Mouse (Mus musculus) liver, embryonic 14.5 days (tissue): ENCODE results near the gene Flad1. TPM values are rescaled to one million over a fixed set of nuclear protein-coding genes. Genes with fewer than 3 reads are reported as not detected.
A peak's percentile ranks its signal among the peaks of the same experiment; 100 is the strongest.

Experiments used
- ATAC-seq: fragments of 200-750 bp; cut with Nextera tagmentation; 2 replicates; pipeline ENCODE4 v1.8.0; 2017; ENCODE audit warnings: moderate number of reproducible peaks, mild to moderate bottlenecking, moderate library complexity; ENCODE audit not compliant: insufficient read depth
- DNase-seq, 3 experiments: peaks; one replicate each; pipeline ENCODE4 v3.0.0-alpha.2; 2012 to 2013; ENCODE audit warnings: low read depth in 3 of 3, low spot score in 3 of 3
- H3K27ac ChIP-seq: fragments of 300-500 bp; sonication (generic); 2 replicates; pipeline ENCODE4 v1.5.1; 2014; ENCODE audit warnings: moderate library complexity, mild to moderate bottlenecking, control low read depth, inconsistent platforms
- H3K27me3 ChIP-seq: fragments of 300-500 bp; sonication (generic); 2 replicates; pipeline ENCODE4 v1.6.1; 2014; ENCODE audit warnings: mild to moderate bottlenecking, low read length, moderate library complexity; ENCODE audit not compliant: control insufficient read depth, insufficient read depth
- H3K36me3 ChIP-seq: fragments of 300-500 bp; sonication (generic); replicated peaks from 2 replicates; pipeline ENCODE4 v1.6.1; 2014; ENCODE audit warnings: low read depth; ENCODE audit not compliant: control insufficient read depth, insufficient read depth
- H3K4me1 ChIP-seq, 2 experiments: fragments of 200-500 bp in 1 of 2; fragments of 300-500 bp in 1 of 2; sonication (generic) in 1 of 2; replicated peaks; 2 replicates each; pipeline ENCODE4 v1.6.1; 2012 to 2014; ENCODE audit warnings: antibody characterized with exemption in 1 of 2, inconsistent platforms in 1 of 2, low read length in 1 of 2; ENCODE audit not compliant: control insufficient read depth in 2 of 2, insufficient read depth in 2 of 2
- H3K4me2 ChIP-seq: fragments of 300-500 bp; sonication (generic); 2 replicates; pipeline ENCODE4 v1.6.1; 2014; ENCODE audit warnings: low read depth, mild to moderate bottlenecking, control low read depth, moderate library complexity
- H3K4me3 ChIP-seq, 2 experiments: fragments of 200-500 bp in 1 of 2; fragments of 300-500 bp in 1 of 2; sonication (generic) in 1 of 2; 2 replicates each; pipeline ENCODE4 v1.5.1; 2012 to 2014; ENCODE audit warnings: low read depth in 2 of 2, low read length in 2 of 2, mild to moderate bottlenecking in 2 of 2, control low read depth in 1 of 2, inconsistent platforms in 1 of 2, moderate library complexity in 1 of 2; ENCODE audit not compliant: insufficient read depth in 1 of 2
- H3K9ac ChIP-seq: fragments of 300-500 bp; sonication (generic); replicated peaks from 2 replicates; pipeline ENCODE4 v1.6.1; 2014; ENCODE audit warnings: mild to moderate bottlenecking, control low read depth, moderate library complexity
- H3K9me3 ChIP-seq: fragments of 300-500 bp; sonication (generic); 2 replicates; pipeline ENCODE4 v1.6.1; 2016; ENCODE audit warnings: low read length, mixed read lengths; ENCODE audit not compliant: control insufficient read depth
- CTCF ChIP-seq: IDR thresholded peaks from 2 replicates; pipeline ENCODE4 v1.5.1; 2016; ENCODE audit warnings: antibody characterized with exemption, low read depth, control low read depth
- EP300 ChIP-seq: IDR thresholded peaks from 2 replicates; pipeline ENCODE4 v1.6.1; 2016; ENCODE audit warnings: antibody characterized with exemption, low read depth
- WGBS: fragments of 180-500 bp; shearing (Covaris S2); extraction: QIAGEN DNeasy Blood & Tissue Kit; methylation state at CpG from one replicate; pipeline ENCODE4 v1.1.7; 2014; ENCODE audit not compliant: insufficient replicate concordance; 5-methylcytosine and 5-hydroxymethylcytosine counted together
- polyA plus RNA-seq, 2 experiments: library from polyadenylated mRNA; depleted of rRNA in 1 of 2; stranded (reverse) in 1 of 2; unstranded in 1 of 2; fragments of >200 nt; fragmentation: Nextera tagmentation in 1 of 2; extraction: Ambion mirVana in 1 of 2; gene quantifications; 2 replicates each; pipeline versions ENCODE4 v1.2.1 to v1.2.3; 2012 to 2014

The Flad1 gene
- polyA plus RNA-seq, 2 experiments = 9.2 to 13.2 TPM

DNA sequence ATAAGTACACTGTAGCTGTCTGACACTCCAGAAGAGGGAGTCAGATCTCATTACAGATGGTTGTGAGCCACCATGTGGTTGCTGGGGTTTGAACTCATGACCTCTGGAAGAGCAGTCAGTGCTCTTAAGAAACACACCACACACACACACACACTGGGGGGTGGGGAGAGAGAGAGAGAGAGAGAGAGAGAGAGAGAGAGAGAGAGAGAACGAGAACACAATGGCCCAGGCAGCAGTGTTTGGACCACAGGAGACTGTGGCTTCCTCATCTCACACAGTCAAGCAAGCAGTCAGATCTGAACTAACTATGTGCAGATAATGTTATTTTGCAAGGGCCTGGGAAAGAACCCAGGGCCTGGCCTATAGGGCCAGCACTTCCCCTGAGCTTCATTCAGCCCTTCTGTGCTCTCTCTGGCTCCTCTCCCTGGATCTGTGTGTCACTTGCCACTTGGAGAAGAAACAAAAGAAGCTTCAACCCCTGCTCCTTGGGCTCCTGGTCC, 44.2 kb upstream of the Flad1 start:
- no peak overlapping the region for H3K4me3 ChIP-seq
- H3K27ac ChIP-seq = no peak overlapping the region
- TF ChIP-seq CTCF (no peak), EP300 (no peak)
- no peaks in the 10 kb centered on the region for H3K36me3 ChIP-seq
- H3K9me3 ChIP-seq = no peaks in the 10 kb centered on the region
- H3K27me3 ChIP-seq = no peaks in the 10 kb centered on the region
- no peak overlapping the region for H3K4me2 ChIP-seq
- H3K4me1 ChIP-seq = peaks cover 10 to 30% of the 10 kb centered on the region in 2 experiments
- no peak overlapping the region for H3K9ac ChIP-seq
- no peak for ATAC-seq
- 85% methylated on average over 1 of the region's 1 CpGs for WGBS
- no peak for DNase-seq

DNA sequence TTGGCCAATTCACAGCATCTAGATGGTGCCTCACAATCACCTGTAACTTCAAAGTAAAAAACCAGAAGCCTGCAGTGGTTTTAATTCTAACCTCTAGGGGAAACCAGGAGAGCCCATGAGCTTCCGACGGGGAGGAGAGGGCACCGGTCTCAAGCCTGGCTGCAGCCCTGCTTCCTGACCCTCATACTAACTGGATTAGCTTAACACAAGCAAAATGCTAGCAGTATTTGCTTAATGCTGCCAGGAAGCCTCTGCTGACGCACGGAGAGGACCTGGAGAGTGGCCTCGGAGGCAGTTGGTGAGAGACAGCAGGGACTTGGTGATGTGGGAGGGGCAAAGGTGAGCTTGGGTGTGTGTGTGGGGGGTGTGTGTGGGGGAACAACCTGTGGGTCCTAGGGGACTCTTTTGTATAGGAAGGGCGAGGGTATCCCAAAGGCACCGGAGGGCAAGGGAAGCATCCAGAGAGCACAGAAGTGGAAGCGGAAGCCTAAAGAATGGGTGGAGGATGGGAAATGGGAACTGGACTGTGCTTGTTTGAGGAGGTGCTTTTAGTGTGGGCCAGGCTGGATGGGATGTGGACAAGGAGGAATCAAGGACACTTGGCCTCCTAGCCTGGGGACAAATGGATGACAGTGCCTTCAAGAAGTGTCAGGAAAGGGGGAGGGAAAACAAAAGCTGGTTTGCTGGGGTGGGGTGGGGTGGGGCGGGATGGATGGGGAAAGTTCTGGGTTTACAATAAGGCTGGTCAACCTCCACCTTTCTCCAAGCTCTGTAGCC, 42.9 kb upstream of the Flad1 start, which contains the start of gene Pmvk:
Gene Pmvk (plus strand): TSS at position 141 of the 777 bp plus-strand sequence.
- 56% methylated on average over 10 of the region's 10 CpGs for WGBS
- H3K4me3 ChIP-seq = no peak within 1 kb of the TSS
- DNase-seq = no peak
- no peak within 1 kb of the TSS for H3K4me2 ChIP-seq
- no peak within 1 kb of the TSS for H3K9ac ChIP-seq
- H3K9me3 ChIP-seq = no peaks in the 10 kb centered on the region
- TF ChIP-seq EP300 (no peak), CTCF (no peak)
- H3K4me1 ChIP-seq = peaks cover 10 to 24% of the 10 kb centered on the region in 2 experiments
- no peaks in the 10 kb centered on the region for H3K27me3 ChIP-seq
- H3K27ac ChIP-seq = no peak within 1 kb of the TSS
- no peaks in the 10 kb centered on the region for H3K36me3 ChIP-seq
- no peak for ATAC-seq

DNA sequence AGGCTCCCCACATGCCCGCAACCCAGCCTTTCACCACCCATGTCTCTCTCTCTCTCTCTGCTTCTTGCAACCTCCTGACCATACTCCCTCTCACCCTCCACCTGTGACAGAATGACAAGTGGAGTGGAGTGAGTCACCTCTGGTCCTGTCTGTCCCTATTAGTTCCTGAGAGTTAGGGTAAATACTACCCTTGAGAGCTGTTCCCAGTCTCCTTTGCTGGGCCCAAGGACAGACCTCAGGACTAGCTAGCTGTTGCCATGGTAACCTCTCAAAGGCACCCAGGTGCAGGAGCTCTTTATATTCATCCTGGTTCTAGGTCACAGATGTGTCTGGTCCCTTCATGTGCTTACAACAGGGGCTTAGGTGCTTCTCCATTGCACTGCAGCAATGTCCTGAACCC, 40.2 kb upstream of the Flad1 start:
- H3K9ac ChIP-seq = no peak overlapping the region
- H3K4me1 ChIP-seq = peaks cover 4 to 12% of the 10 kb centered on the region in 2 experiments
- no peaks in the 10 kb centered on the region for H3K27me3 ChIP-seq
- no peaks in the 10 kb centered on the region for H3K9me3 ChIP-seq
- H3K27ac ChIP-seq = no peak overlapping the region
- H3K4me3 ChIP-seq = no peak overlapping the region
- H3K4me2 ChIP-seq = no peak overlapping the region
- WGBS = 67% methylated on average over 1 of the region's 1 CpGs
- no peak for TF ChIP-seq EP300
- TF ChIP-seq CTCF = no peak
- ATAC-seq (no peak), DNase-seq (no peak)
- H3K36me3 ChIP-seq = no peaks in the 10 kb centered on the region

DNA sequence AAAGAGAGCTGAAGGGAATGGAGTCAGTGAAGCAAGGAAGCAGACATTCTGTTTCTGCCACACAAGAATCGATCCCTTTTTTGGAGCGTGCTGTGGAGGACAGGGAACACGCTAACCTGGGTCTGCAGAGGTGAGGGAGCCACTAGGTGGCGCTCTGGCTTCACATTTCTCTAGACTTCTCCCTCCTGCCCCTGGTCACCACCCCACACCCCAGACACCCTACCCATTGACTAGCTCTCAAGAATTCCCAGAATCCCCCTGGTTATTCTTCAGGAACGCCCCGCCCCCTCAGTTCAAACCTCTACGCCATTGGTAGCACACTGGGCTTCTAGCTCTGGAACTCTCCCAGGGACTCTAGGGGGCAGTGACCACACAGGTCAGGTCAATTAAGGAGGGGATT, 37.9 kb upstream of the Flad1 start:
- H3K27ac ChIP-seq = peak overlapping the region; percentile 13
- DNase-seq = peak; percentile 57 to 62 (median 59)

More for the DNA sequence above, 37.9 kb upstream of the Flad1 start:
- ATAC-seq = peak; percentile 75
- TF ChIP-seq EP300 = no peak
- peak; percentile 92 for TF ChIP-seq CTCF
- H3K9me3 ChIP-seq = no peaks in the 10 kb centered on the region
- 10% methylated on average over 7 of the region's 7 CpGs for WGBS
- H3K9ac ChIP-seq = 0 out of 2 replicates have a peak overlapping the region, but pooled peaks have one; percentile 20
- H3K4me2 ChIP-seq = peak overlapping the region; percentile 54
- H3K4me1 ChIP-seq = peaks cover 2 to 11% of the 10 kb centered on the region in 2 experiments; a peak in 2 of 4 replicates
- H3K36me3 ChIP-seq = no peaks in the 10 kb centered on the region
- H3K27me3 ChIP-seq = no peaks in the 10 kb centered on the region
- H3K4me3 ChIP-seq = no peak overlapping the region
